Mouse (Mus musculus): Measurements from ENCODE around the gene Fancc.

- TF ChIP-seq CTCF (IDR thresholded peaks at IDR 0.05; ENCODE audit: low read depth, low read length), result no peak
- TF ChIP-seq POLR2A (IDR thresholded peaks at IDR 0.05; ENCODE audit: extremely low read depth, insufficient read depth, low read length), result no peak
These were observed 203.4 kb downstream of the Fancc start for GRCm38 (mm10) chr13:63293647-63294046.
